Mouse (Mus musculus) forebrain, embryonic 10.5 days (tissue): ENCODE results near the gene Lrrc36. TPM values are rescaled to one million over a fixed set of nuclear protein-coding genes. Genes with fewer than 3 reads are reported as not detected.

ENCODE experiments used
- DNase-seq: peaks from one replicate; pipeline ENCODE4 v3.0.0-alpha.2; 2017; ENCODE audit warnings: low spot score; ENCODE audit errors: extremely low spot score
- H3K27ac ChIP-seq: fragments of 300-500 bp; sonication (generic); 2 replicates; pipeline ENCODE4 v1.5.1; 2016; ENCODE audit warnings: mild to moderate bottlenecking
- H3K27me3 ChIP-seq: fragments of 300-500 bp; sonication (generic); 2 replicates; pipeline ENCODE4 v1.6.1; 2016; ENCODE audit warnings: mild to moderate bottlenecking; ENCODE audit not compliant: poor library complexity, severe bottlenecking
- H3K36me3 ChIP-seq: fragments of 300-500 bp; sonication (generic); replicated peaks from 2 replicates; pipeline ENCODE4 v1.6.1; 2016; ENCODE audit warnings: mild to moderate bottlenecking, moderate library complexity
- H3K4me1 ChIP-seq: fragments of 300-500 bp; sonication (generic); 2 replicates; pipeline ENCODE4 v1.6.1; 2016
- H3K4me3 ChIP-seq: fragments of 300-500 bp; sonication (generic); 2 replicates; pipeline ENCODE4 v1.5.1; 2016; ENCODE audit warnings: mild to moderate bottlenecking, moderate library complexity
- H3K9me3 ChIP-seq: fragments of 300-500 bp; sonication (generic); 2 replicates; pipeline ENCODE4 v1.6.1; 2016; ENCODE audit warnings: mild to moderate bottlenecking, moderate library complexity
- WGBS: fragments of 180-500 bp; shearing (Covaris S2); methylation state at CpG from one replicate; pipeline ENCODE4 v1.1.7; 2016; 5-methylcytosine and 5-hydroxymethylcytosine counted together
- polyA plus RNA-seq: library from polyadenylated mRNA; unstranded; fragments of >200 nt; fragmentation: Nextera tagmentation; extraction: Ambion mirVana; gene quantifications from 2 replicates; pipeline ENCODE4 v1.2.1, GENCODE M21; 2016

Gene Lrrc36
- polyA plus RNA-seq = 0.36 and 0.93 TPM in 2 replicates

DNA sequence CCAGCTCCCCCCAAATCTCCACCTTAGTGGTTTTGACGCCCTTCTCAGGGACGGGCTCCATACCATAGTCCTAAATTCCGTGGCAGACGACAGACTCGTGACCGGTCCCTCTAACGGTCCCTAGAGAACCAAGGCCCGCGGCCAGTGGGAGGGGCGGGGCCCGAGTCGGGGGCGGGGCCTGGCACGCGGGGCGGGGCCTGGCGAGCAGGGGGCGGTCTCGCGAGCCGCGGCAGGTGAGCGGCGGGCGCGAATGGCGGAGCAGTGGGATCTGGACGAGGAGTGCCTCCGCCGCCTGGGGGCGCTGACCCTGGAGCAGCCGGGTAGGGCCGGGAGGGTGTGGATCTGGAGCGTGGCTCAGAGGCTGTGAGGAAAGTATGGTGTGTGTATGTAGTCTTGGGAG lies at the start of gene Lrrc36, which contains the start of gene Kctd19:
Gene Lrrc36 (plus strand): TSS at position 181 of the 400 bp plus-strand sequence.
Gene Kctd19 (minus strand): TSS at position 112 of the 400 bp plus-strand sequence.
- 1% methylated on average over 33 of the region's 34 CpGs for WGBS
- Histone ChIP-seq H3K4me1 (peaks cover 10% of the 10 kb centered on the region), H3K27me3 (peaks cover 40% of the 10 kb centered on the region), H3K36me3 (no peaks in the 10 kb centered on the region), H3K9me3 (no peaks in the 10 kb centered on the region), H3K4me3 (peak within 1 kb of the TSS; percentile 51), H3K27ac (no peak within 1 kb of the TSS)
- peak; percentile 68 for DNase-seq

DNA sequence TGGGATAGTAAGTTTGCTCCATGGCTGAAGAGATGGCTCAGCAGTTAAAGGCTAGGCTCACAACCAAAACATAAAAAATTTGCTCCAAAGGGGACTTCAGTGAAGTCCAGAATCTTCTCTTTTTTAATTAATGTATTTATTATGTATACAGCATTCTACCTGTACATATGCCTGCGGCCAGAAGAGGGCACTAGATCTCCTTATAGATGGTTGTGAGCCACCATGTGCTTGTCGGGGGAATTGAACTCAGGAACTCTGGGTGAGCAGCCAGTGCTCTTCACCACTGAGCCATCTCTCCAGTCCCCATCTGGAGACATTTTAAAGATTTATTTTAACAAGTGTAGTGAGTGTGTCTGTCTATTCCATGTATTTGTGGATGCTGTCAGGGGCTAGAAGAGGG lies 46.3 kb upstream of the Lrrc36 start:
- no peak for DNase-seq
- Histone ChIP-seq H3K27ac (no peak overlapping the region), H3K4me3 (no peak overlapping the region), H3K27me3 (no peaks in the 10 kb centered on the region), H3K36me3 (peaks cover 75% of the 10 kb centered on the region), H3K4me1 (peaks cover 5% of the 10 kb centered on the region; the same call in 1 of the 2 replicates), H3K9me3 (no peaks in the 10 kb centered on the region)
- WGBS = 74% methylated on average over 2 of the region's 2 CpGs

DNA sequence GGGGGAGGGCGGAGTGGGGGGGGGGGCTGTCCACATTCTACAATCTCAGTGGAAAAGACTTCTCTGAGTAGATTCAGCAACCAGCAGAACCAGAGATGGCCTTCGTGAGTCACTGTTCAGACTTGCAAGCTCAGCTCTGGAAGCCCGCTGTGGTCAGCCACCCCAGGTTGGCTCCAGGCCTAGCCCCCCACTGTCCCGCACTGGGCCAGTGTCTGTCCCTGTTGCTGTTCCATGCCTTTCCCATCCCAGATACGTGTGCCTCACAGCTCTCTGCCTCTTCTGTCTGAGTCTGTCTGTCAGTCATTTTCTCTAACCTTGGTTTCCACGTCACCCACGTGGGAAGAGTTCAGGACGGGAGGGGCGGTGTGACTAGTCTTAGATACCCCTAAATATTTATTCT lies 40.9 kb upstream of the Lrrc36 start:
- peaks cover 19% of the 10 kb centered on the region for H3K4me1 ChIP-seq
- H3K36me3 ChIP-seq = peaks cover 30% of the 10 kb centered on the region
- H3K9me3 ChIP-seq = peaks cover 4% of the 10 kb centered on the region; the same call in 1 of the 2 replicates
- H3K4me3 ChIP-seq = no peak overlapping the region
- 79% methylated on average over 9 of the region's 9 CpGs for WGBS
- no peak overlapping the region for H3K27ac ChIP-seq
- DNase-seq = no peak
- H3K27me3 ChIP-seq = peaks cover 15% of the 10 kb centered on the region; the same call in 1 of the 2 replicates

DNA sequence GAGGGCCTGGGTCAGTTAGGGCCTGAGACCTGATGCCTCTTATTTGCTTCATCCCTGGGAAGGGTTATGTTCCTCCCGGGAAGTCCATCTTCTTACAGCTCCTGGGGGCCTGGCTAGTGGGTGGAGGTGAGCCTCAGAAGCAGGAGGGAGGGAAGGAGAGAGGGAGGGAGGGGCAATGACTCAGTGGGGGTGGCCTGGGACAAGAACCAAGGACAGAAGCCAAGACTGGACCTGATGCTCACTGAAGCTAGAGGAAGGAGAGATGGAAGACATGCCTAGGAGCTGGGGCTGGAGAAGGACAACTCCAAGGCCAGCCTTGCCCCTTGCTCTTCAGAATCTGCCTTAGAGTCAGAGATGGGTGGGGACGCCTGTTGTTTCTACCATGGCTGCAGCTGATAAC lies 40.3 kb upstream of the Lrrc36 start, which contains the start of gene Plekhg4:
Gene Plekhg4 (plus strand): TSS at position 243 of the 400 bp plus-strand sequence.
- WGBS = 71% methylated on average over 2 of the region's 2 CpGs
- Histone ChIP-seq H3K4me1 (peaks cover 19% of the 10 kb centered on the region), H3K9me3 (peaks cover 4% of the 10 kb centered on the region; the same call in 1 of the 2 replicates), H3K4me3 (no peak within 1 kb of the TSS), H3K27ac (no peak within 1 kb of the TSS), H3K36me3 (peaks cover 24% of the 10 kb centered on the region), H3K27me3 (peaks cover 15% of the 10 kb centered on the region; the same call in 1 of the 2 replicates)
- DNase-seq = no peak

DNA sequence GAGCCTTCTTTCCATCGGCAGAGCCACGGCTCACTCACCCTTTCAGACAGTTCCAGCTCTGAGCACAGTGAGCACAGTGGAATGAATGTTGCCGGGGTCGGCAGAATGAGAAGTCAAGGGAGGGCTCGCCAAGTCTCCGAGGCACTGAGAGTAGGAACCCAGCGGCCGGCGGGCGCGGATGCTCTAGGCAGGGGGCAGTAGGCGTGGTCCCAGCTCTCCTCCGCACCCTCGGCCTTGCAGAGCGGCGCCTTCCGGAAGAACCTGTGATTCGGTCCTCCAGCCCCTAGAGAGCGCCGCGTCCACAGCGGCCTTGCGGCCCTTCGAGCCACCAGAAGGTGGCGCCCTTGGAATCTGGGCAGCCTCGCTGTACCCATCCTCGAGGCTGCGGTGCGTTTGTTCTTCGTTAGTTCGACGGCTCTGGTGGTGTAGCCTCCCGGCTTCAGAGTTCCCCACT lies 38.8 kb upstream of the Lrrc36 start:
- H3K27ac ChIP-seq = peak overlapping the region; percentile 9; the same call in 1 of the 2 replicates
- peaks cover 4% of the 10 kb centered on the region; the same call in 1 of the 2 replicates for H3K9me3 ChIP-seq
- peak; percentile 36 for DNase-seq
- H3K4me3 ChIP-seq = peak overlapping the region; percentile 41
- H3K27me3 ChIP-seq = peaks cover 15% of the 10 kb centered on the region; the same call in 1 of the 2 replicates
- H3K4me1 ChIP-seq = peaks cover 15% of the 10 kb centered on the region
- H3K36me3 ChIP-seq = peaks cover 9% of the 10 kb centered on the region
- whole genome bisulfite sequencing = 29% methylated on average over 33 of the region's 33 CpGs

DNA sequence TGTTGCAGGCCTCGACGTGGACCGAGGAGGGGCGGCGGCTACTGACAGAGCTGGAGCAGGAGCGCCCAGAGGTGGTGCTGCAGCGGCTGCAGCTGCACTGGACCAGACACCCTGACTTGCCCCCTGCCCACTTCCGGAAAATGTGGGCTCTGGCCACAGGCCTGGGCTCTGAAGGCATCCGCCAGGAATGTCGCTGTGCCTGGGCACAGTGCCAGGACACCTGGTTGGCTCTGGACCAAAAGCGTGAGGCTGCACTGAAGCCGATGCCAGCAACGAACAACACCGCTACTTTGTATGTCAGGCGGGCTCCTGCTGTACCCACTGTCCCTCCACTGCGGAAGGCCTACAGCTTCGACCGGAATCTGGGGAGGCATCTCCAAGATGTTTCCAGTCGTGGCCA lies 34.7 kb upstream of the Lrrc36 start:
- peaks cover 4% of the 10 kb centered on the region; the same call in 1 of the 2 replicates for H3K9me3 ChIP-seq
- no peaks in the 10 kb centered on the region for H3K36me3 ChIP-seq
- 86% methylated on average over 19 of the region's 19 CpGs for WGBS
- no peak overlapping the region for H3K4me3 ChIP-seq
- no peak for DNase-seq
- H3K4me1 ChIP-seq = peaks cover 15% of the 10 kb centered on the region
- peaks cover 4% of the 10 kb centered on the region; the same call in 1 of the 2 replicates for H3K27me3 ChIP-seq
- H3K27ac ChIP-seq = peak overlapping the region; percentile 37; the same call in 1 of the 2 replicates

DNA sequence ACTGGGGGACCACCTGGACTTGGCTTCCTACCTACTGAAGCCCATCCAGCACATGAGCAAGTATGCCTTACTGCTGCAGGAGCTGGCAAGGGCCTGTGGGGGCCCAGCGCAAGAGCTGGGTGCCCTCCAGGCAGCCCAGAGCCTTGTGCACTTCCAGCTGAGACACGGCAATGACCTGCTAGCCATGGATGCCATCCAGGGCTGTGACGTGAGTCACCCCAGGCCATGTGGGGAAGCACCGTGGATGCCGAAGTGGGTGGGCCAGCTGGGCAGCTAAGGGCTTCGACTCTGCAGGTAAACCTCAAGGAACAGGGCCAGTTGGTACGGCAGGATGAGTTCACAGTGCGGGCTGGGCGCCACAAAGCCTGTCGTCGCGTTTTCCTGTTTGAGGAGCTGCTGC lies 33.1 kb upstream of the Lrrc36 start:
- 90% methylated on average over 12 of the region's 12 CpGs for WGBS
- no peak overlapping the region for H3K27ac ChIP-seq

DNA sequence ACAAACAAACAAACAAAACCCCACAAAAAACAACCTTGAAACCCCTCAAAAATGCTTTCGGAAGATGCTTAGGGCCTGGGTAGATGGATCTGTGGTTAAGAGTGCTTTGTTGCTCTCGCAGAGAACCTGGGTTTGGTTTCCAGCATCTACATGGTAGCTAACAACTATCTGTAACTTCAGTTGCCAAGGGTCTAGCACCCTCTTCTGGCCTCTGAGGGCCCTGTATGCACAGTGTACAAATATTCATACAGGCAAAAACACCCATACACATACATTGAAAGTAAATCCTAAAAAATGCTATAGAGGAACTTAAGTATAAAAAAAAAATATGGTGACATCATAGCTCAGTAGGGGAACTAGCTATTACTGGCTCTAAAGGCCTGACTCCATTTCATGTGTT lies 29.3 kb upstream of the Lrrc36 start:
- no peak overlapping the region for H3K4me3 ChIP-seq
- peaks cover 5% of the 10 kb centered on the region; the same call in 1 of the 2 replicates for H3K4me1 ChIP-seq
- no peaks in the 10 kb centered on the region for H3K36me3 ChIP-seq
- 97% methylated on average over 2 of the region's 2 CpGs for WGBS
- DNase-seq = no peak
- no peaks in the 10 kb centered on the region for H3K27me3 ChIP-seq
- no peaks in the 10 kb centered on the region for H3K9me3 ChIP-seq
- H3K27ac ChIP-seq = no peak overlapping the region

More for the DNA sequence above, 33.1 kb upstream of the Lrrc36 start:
- no peak for DNase-seq
- Histone ChIP-seq H3K36me3 (no peaks in the 10 kb centered on the region), H3K27me3 (no peaks in the 10 kb centered on the region), H3K4me3 (no peak overlapping the region), H3K9me3 (no peaks in the 10 kb centered on the region), H3K4me1 (peaks cover 5% of the 10 kb centered on the region; the same call in 1 of the 2 replicates)

DNA sequence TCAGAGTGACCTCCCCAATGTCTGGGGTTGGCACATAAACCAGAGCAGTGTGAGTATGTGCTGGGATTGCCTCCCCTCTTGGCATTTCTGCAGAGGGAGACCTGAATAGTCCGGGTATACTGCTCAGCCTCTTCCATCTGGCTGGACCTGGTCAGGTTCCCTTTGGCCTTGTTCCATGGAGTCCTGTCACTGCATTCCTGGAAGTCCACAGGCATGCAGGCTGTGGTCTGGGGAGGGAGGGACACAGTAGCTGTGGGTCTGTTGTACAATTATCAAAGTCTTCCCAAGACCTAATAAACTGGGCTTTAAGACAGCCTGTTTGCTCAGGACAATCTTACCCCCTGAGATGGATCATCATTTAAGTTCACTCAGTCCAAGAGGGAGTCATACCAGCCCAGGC lies 26.2 kb upstream of the Lrrc36 start:
- no peak for DNase-seq
- Histone ChIP-seq H3K27me3 (no peaks in the 10 kb centered on the region), H3K27ac (no peak overlapping the region), H3K4me3 (no peak overlapping the region), H3K9me3 (no peaks in the 10 kb centered on the region), H3K36me3 (no peaks in the 10 kb centered on the region), H3K4me1 (peaks cover 5% of the 10 kb centered on the region; the same call in 1 of the 2 replicates)
- WGBS = 87% methylated on average over 1 of the region's 1 CpGs

DNA sequence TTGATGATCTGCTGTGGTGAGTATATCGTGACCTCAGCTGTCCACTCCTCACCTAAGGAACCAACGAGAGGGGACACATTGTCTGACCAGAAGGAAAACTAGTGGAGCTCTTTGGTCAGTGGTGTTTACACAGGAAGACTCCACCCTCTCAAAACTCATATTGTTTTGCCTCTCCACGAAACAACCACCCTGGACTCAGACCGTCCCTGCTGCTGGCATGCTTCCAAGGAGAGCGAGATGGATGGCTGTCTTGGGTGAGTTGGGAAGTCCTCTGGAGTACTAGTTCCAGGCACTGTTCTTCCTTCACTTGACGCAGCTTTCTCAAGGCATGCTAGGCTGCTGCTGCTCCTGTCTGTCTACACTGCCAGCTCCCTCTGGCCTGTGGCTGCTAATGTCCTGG lies 24.3 kb upstream of the Lrrc36 start:
- H3K9me3 ChIP-seq = no peaks in the 10 kb centered on the region
- no peaks in the 10 kb centered on the region for H3K36me3 ChIP-seq
- no peak overlapping the region for H3K4me3 ChIP-seq
- H3K4me1 ChIP-seq = peaks cover 9% of the 10 kb centered on the region
- no peak for DNase-seq
- 89% methylated on average over 6 of the region's 6 CpGs for WGBS
- no peak overlapping the region for H3K27ac ChIP-seq
- H3K27me3 ChIP-seq = no peaks in the 10 kb centered on the region

DNA sequence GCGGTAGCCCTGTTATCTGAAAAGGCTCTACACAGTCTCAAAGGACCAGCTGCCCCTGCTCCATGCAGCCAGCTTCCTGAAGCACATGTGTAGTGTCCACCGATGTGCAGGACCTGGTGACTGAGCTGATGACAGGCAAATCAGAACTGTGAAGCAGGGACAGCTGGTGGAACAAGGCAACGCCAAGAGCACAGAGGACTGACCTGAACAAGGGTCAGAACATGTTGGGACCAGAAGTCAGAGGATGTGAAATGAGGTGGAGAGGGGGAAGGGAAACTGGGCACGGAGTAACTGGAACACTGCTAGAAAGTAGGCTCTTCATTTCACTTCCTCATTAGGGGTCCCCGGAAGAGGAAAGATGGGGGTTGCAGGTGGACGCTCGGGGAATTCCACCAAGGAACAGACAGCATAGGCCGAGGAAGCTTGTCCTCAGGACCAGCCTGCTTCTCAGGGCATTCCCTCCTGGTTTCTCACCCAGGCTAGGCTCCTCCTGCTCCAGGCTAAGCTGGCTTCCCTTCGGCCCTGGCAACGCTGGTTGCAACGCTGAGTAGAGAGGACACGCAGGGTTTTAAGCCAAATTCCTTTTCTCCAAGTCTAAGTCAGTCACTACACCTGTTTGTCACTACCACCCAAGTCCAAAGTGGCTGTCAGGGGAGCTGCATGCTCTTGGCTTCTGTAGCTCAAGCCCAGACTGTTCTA lies 20.1 kb upstream of the Lrrc36 start:
- H3K27ac ChIP-seq = no peak overlapping the region
- no peaks in the 10 kb centered on the region for H3K36me3 ChIP-seq
- H3K9me3 ChIP-seq = no peaks in the 10 kb centered on the region
- H3K27me3 ChIP-seq = no peaks in the 10 kb centered on the region
- H3K4me3 ChIP-seq = no peak overlapping the region
- no peak for DNase-seq
- H3K4me1 ChIP-seq = peaks cover 5% of the 10 kb centered on the region
- WGBS = 91% methylated on average over 12 of the region's 12 CpGs

DNA sequence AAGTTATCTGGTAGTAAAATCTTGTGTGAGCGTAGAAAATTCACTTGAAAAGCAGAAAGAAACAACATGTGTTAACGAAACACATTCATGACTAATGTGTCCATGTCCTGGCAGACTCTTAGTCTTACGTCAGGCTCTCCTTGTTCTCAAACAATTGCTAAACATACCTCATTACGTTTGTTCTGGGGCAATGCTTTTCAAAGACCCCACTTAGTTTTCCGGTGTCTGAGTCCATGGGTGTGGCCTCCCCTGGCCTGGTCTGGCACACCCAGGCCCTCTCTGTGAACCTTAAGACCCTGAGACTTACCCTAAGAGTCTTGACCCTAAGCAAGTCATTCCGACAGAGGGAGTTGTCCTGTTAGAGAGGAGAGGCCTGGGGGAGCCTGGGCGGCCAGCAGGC lies 19.5 kb upstream of the Lrrc36 start:
- H3K27ac ChIP-seq = no peak overlapping the region
- DNase-seq = no peak
- no peaks in the 10 kb centered on the region for H3K36me3 ChIP-seq
- no peaks in the 10 kb centered on the region for H3K27me3 ChIP-seq
- 71% methylated on average over 7 of the region's 7 CpGs for WGBS
- peaks cover 5% of the 10 kb centered on the region for H3K4me1 ChIP-seq
- H3K9me3 ChIP-seq = no peaks in the 10 kb centered on the region
- H3K4me3 ChIP-seq = no peak overlapping the region

DNA sequence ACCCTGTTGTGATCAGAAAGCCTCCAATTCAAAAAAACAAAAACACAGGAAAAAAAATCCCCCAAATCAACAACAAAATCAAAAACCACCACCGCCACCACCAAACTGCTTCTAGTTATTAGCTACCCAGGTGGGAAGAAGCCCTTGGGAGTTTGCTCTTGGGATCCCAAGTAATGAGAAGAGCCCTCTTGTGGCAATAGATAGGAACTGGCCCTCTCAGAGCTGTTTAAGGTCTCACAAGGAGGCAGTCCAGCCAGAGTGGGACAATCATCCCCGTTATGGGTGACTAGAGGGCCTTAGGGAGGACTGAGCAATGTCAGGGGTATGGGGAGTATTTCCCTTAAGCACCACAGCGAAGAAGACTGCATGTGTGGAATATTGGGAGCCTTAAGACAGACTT lies 15.6 kb upstream of the Lrrc36 start:
- no peak for DNase-seq
- WGBS = 41% methylated on average over 3 of the region's 3 CpGs
- no peaks in the 10 kb centered on the region for H3K27me3 ChIP-seq
- no peak overlapping the region for H3K27ac ChIP-seq
- H3K4me1 ChIP-seq = peaks cover 14% of the 10 kb centered on the region
- no peaks in the 10 kb centered on the region for H3K9me3 ChIP-seq
- no peak overlapping the region for H3K4me3 ChIP-seq
- no peaks in the 10 kb centered on the region for H3K36me3 ChIP-seq
